Mouse (Mus musculus) stomach, embryonic 16.5 days (tissue): ENCODE results near the gene Rsl1d1. TPM values are rescaled to one million over a fixed set of nuclear protein-coding genes. Genes with fewer than 3 reads are reported as not detected.

Experiments used
- ATAC-seq: fragments of 200-750 bp; cut with Nextera tagmentation; 2 replicates; pipeline ENCODE4 v1.8.0; 2017; ENCODE audit warnings: moderate number of reproducible peaks, moderate TSS enrichment; ENCODE audit not compliant: insufficient read depth, low FRiP score
- H3K27ac ChIP-seq: fragments of 300-500 bp; sonication (generic); 2 replicates; pipeline ENCODE4 v1.5.1; 2014; ENCODE audit warnings: low read length
- H3K27me3 ChIP-seq: fragments of 300-500 bp; sonication (generic); 2 replicates; pipeline ENCODE4 v1.6.1; 2014; ENCODE audit warnings: low read length, control low read depth, mixed read lengths; ENCODE audit not compliant: control insufficient read depth, insufficient read depth
- H3K36me3 ChIP-seq: fragments of 300-500 bp; sonication (generic); 2 replicates; pipeline ENCODE4 v1.6.1; 2014; ENCODE audit warnings: low read length; ENCODE audit not compliant: control insufficient read depth, insufficient read depth
- H3K4me1 ChIP-seq: fragments of 300-500 bp; sonication (generic); 2 replicates; pipeline ENCODE4 v1.6.1; 2014; ENCODE audit warnings: low read length, control low read depth, mixed read lengths; ENCODE audit not compliant: control insufficient read depth, insufficient read depth
- H3K4me2 ChIP-seq: fragments of 300-500 bp; sonication (generic); 2 replicates; pipeline ENCODE4 v1.6.1; 2014; ENCODE audit warnings: low read depth, low read length, mixed read lengths
- H3K4me3 ChIP-seq: fragments of 300-500 bp; sonication (generic); replicated peaks from 2 replicates; pipeline ENCODE4 v1.5.1; 2014; ENCODE audit warnings: mild to moderate bottlenecking, low read length
- H3K9ac ChIP-seq: fragments of 300-500 bp; sonication (generic); 2 replicates; pipeline ENCODE4 v1.6.1; 2014; ENCODE audit warnings: low read length
- H3K9me3 ChIP-seq: fragments of 300-500 bp; sonication (generic); replicated peaks from 2 replicates; pipeline ENCODE4 v1.6.1; 2016; ENCODE audit warnings: low read length, control low read depth; ENCODE audit not compliant: control insufficient read depth
- WGBS: fragments of 180-500 bp; shearing (Covaris S2); extraction: QIAGEN DNeasy Blood & Tissue Kit; methylation state at CpG from one replicate; pipeline ENCODE4 v1.1.7; 2014; 5-methylcytosine and 5-hydroxymethylcytosine counted together
- polyA plus RNA-seq: library from polyadenylated mRNA; unstranded; fragments of >200 nt; fragmentation: Nextera tagmentation; extraction: Ambion mirVana; gene quantifications from 2 replicates; pipeline ENCODE4 v1.2.1, GENCODE M21; 2015

Rsl1d1 gene
- 148 and 154 TPM in 2 replicates for polyA plus RNA-seq

- H3K27me3 ChIP-seq: no peaks in the 10 kb centered on the region
- H3K27ac ChIP-seq: peak within 1 kb of the TSS; percentile 80
- H3K36me3 ChIP-seq: peaks cover 4% of the 10 kb centered on the region
- under 1% methylated on average over 68 of the region's 68 CpGs for WGBS
- H3K9ac ChIP-seq: peak within 1 kb of the TSS; percentile 91
- H3K4me3 ChIP-seq: peak within 1 kb of the TSS; percentile 85
- H3K4me1 ChIP-seq: peaks cover 11% of the 10 kb centered on the region
- H3K9me3 ChIP-seq: no peaks in the 10 kb centered on the region
- H3K4me2 ChIP-seq: peak within 1 kb of the TSS; percentile 94
- ATAC-seq: peak; percentile 99
Measured at GRCm38 (mm10) chr16:11202571-11203554, at the start of gene Rsl1d1. Gene Rsl1d1, minus strand, starts transcription at chr16:11203331.

- Histone ChIP-seq H3K9me3 (no peaks in the 10 kb centered on the region), H3K9ac (no peak overlapping the region), H3K4me3 (no peak overlapping the region), H3K4me1 (peaks cover 16% of the 10 kb centered on the region), H3K36me3 (no peaks in the 10 kb centered on the region), H3K27me3 (no peaks in the 10 kb centered on the region), H3K27ac (no peak overlapping the region), H3K4me2 (no peak overlapping the region)
- WGBS: 63% methylated on average over 2 of the region's 2 CpGs
- ATAC-seq: no peak
Measured at GRCm38 (mm10) chr16:11247791-11248190, 44.7 kb upstream of the Rsl1d1 start.

GRCm38 (mm10) chr16:11245767-11246166 is 42.6 kb upstream of the Rsl1d1 start:
- Histone ChIP-seq H3K27me3 (no peaks in the 10 kb centered on the region), H3K4me2 (no peak overlapping the region), H3K9ac (no peak overlapping the region), H3K4me3 (no peak overlapping the region), H3K9me3 (no peaks in the 10 kb centered on the region), H3K36me3 (no peaks in the 10 kb centered on the region), H3K4me1 (peaks cover 7% of the 10 kb centered on the region), H3K27ac (no peak overlapping the region)
- WGBS: 74% methylated on average over 9 of the region's 9 CpGs
- ATAC-seq: no peak

GRCm38 (mm10) chr16:11242401-11242800 is 39.3 kb upstream of the Rsl1d1 start:
- no peak overlapping the region for H3K9ac ChIP-seq
- no peak overlapping the region for H3K4me2 ChIP-seq
- H3K36me3 ChIP-seq: peaks cover 7% of the 10 kb centered on the region
- H3K27me3 ChIP-seq: no peaks in the 10 kb centered on the region
- WGBS: 89% methylated on average over 1 of the region's 1 CpGs
- no peaks in the 10 kb centered on the region; the same call in 1 of the 2 replicates for H3K4me1 ChIP-seq
- no peak for ATAC-seq
- H3K4me3 ChIP-seq: no peak overlapping the region
- H3K9me3 ChIP-seq: no peaks in the 10 kb centered on the region
- H3K27ac ChIP-seq: no peak overlapping the region

- Histone ChIP-seq H3K9me3 (no peaks in the 10 kb centered on the region), H3K4me1 (no peaks in the 10 kb centered on the region), H3K9ac (no peak overlapping the region), H3K4me2 (no peak overlapping the region), H3K4me3 (no peak overlapping the region), H3K27ac (no peak overlapping the region), H3K27me3 (no peaks in the 10 kb centered on the region), H3K36me3 (peaks cover 9% of the 10 kb centered on the region)
- 88% methylated on average over 3 of the region's 3 CpGs for WGBS
- ATAC-seq: no peak
Measured at GRCm38 (mm10) chr16:11217801-11218200, 14.7 kb upstream of the Rsl1d1 start.

GRCm38 (mm10) chr16:11203600-11204390 is 664 bp upstream of the Rsl1d1 start:
- 0 out of 2 replicates have a peak, but pooled peaks have one; percentile 23 for ATAC-seq
- no peaks in the 10 kb centered on the region; the same call in 1 of the 2 replicates for H3K36me3 ChIP-seq
- H3K27ac ChIP-seq: 0 out of 2 replicates have a peak overlapping the region, but pooled peaks have one; percentile 13
- no peaks in the 10 kb centered on the region for H3K27me3 ChIP-seq
- H3K4me1 ChIP-seq: peaks cover 11% of the 10 kb centered on the region
- 3% methylated on average over 24 of the region's 24 CpGs for WGBS
- H3K4me2 ChIP-seq: peak overlapping the region; percentile 86
- H3K4me3 ChIP-seq: peak overlapping the region; percentile 85
- no peaks in the 10 kb centered on the region for H3K9me3 ChIP-seq
- H3K9ac ChIP-seq: peak overlapping the region; percentile 91

GRCm38 (mm10) chr16:11201740-11202394 is 1.3 kb downstream of the Rsl1d1 start:
- no peak overlapping the region for H3K9ac ChIP-seq
- peaks cover 5% of the 10 kb centered on the region for H3K36me3 ChIP-seq

GRCm38 (mm10) chr16:11200247-11200646 is 2.9 kb downstream of the Rsl1d1 start:
- Histone ChIP-seq H3K4me3 (no peak overlapping the region), H3K9me3 (no peaks in the 10 kb centered on the region), H3K36me3 (peaks cover 13% of the 10 kb centered on the region), H3K4me2 (no peak overlapping the region), H3K4me1 (peaks cover 11% of the 10 kb centered on the region), H3K27me3 (no peaks in the 10 kb centered on the region), H3K27ac (no peak overlapping the region), H3K9ac (no peak overlapping the region)
- no peak for ATAC-seq
- WGBS: 88% methylated on average over 3 of the region's 3 CpGs

More at GRCm38 (mm10) chr16:11201740-11202394, 1.3 kb downstream of the Rsl1d1 start:
- H3K4me3 ChIP-seq: peak overlapping the region; percentile 85
- no peak overlapping the region for H3K27ac ChIP-seq
- peaks cover 11% of the 10 kb centered on the region for H3K4me1 ChIP-seq
- WGBS: 66% methylated on average over 6 of the region's 6 CpGs
- ATAC-seq: no peak
- peak overlapping the region; percentile 94 for H3K4me2 ChIP-seq
- H3K9me3 ChIP-seq: no peaks in the 10 kb centered on the region
- H3K27me3 ChIP-seq: no peaks in the 10 kb centered on the region
